Mouse (Mus musculus): ENCODE measurements around the gene Nfxl1.

Gene Nfxl1

GRCm38 (mm10) chr5:72501763-72502162 is 57.7 kb downstream of the Nfxl1 start:
- DNase-seq (ENCODE audit: low read depth, low spot score), result no peak

- no peak for DNase-seq (ENCODE audit: low read depth, low spot score)
Observed at GRCm38 (mm10) chr5:72498271-72498670, 61.2 kb downstream of the Nfxl1 start.

DNA sequence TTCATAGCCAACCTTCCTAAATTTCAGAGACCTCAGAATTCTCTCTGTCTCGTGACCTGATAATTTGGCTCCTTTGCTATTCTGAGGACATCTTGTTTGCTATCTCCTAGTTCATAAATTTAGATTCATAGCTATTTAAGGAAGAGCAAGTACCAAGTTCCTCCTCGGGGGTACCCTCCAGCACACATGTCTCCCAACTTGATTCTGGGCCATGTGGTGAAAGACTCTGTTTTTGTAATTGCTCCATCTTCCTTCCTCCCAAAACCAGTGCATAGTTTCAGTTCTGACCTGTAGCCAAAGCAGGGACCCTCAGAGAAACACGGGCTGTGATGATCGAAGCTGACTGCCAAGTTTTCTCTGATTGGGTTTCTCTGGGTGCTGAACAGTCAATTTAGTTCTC is 62.7 kb downstream of the Nfxl1 start:
- DNase-seq (ENCODE audit: low read depth, low spot score), result no peak

DNA sequence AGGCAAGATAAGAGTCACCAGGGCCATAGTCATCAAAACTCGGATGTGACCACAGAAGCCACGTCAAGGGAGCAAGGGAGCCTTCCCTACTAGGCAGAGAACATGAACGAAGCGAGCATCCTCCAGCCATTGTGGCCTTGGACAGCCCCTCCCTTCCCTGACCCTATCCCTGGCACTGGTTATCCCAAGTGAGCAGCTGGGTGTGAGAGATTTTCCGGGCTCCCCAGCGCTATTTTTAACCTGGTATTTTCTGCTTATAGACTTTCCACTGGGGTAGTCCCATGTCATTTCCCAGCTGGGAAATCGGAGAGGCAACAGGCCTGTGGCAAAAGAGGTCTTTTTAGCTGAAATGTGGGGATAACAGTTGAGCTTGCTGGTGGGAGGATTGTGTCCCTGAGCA is 65.6 kb downstream of the Nfxl1 start:
- DNase-seq (ENCODE audit: low read depth, low spot score), result no peak

DNA sequence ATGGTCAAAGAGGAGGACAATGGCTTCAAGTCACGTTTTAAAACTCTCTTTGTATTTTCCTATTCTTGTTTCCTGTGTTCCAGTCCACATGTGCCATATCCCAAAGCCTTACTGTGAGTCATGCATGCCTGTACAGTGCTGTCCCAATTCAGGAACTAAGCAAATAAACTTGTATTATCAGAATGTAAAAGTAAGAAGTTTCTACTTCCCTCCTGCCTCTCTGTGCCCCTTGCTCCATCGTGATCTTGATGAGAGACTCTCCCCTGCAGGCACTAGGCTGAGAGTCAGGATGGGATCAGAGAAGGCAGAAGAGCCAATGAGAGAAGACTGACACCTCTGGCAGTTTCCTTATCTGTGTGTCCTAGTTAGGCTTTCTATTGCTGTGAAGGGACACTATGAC is 68.3 kb downstream of the Nfxl1 start:
- DNase-seq (ENCODE audit: low read depth, low spot score), result no peak

GRCm38 (mm10) chr5:72480456-72480855 is 79.0 kb downstream of the Nfxl1 start:
- DNase-seq (ENCODE audit: low read depth, low spot score), result no peak

GRCm38 (mm10) chr5:72472317-72473009 is 87.0 kb downstream of the Nfxl1 start:
- DNase-seq (ENCODE audit: low read depth, low spot score), result no peak

DNA sequence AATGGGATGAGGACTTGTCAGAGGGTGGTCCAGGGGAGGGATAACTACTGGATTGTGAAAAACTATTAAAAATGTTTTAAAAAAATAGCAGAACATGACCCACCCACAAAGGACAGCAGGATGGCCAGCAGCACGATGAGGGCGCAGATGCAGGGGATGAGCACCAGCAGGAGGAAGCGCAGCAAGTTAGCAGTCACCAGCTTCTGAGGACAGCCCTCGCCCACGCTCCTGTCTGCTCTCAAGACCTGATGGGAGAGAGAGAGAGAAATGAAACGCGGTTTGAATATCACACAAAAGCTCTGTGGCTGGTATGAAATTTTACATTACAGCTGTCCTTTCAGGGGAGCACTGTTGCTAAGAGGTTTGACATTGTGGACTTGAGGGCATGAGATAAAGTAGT is 87.7 kb downstream of the Nfxl1 start:
- DNase-seq (ENCODE audit: low read depth, low spot score), result no peak

DNA sequence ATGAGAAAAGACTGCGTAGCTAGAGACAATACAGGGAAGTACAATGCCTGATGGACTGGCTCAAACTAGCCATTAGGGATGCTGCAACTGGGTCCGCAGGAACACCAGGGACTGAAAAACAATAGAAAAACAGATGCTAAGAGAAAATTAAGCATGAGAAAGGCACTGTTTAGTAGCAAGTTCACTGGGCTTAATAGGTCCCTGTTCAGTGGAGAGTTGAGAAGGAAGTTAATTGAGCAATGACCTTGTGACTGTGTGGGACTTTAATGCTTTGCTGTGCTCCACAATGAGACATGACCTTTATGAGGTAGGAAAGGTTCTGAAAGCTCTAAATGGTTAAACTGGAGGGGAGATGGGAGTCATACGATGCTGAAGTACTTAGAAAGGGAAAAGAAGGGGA is 94.6 kb downstream of the Nfxl1 start:
- DNase-seq (ENCODE audit: low read depth, low spot score), result no peak

Measured in retina, postnatal 7 days (tissue).